Mouse (Mus musculus) central nervous system, embryonic 11.5 days (tissue): ENCODE data around the gene Olfr364-ps1. TPM values are rescaled to one million over a fixed set of nuclear protein-coding genes. Genes with fewer than 3 reads are reported as not detected.

Experiments used
- polyA plus RNA-seq: library from polyadenylated mRNA; depleted of rRNA; stranded (reverse); fragments of >200 nt; gene quantifications from 2 replicates; pipeline ENCODE4 v1.2.3, GENCODE M21; 2012; rRNA removed

The Olfr364-ps1 gene
- not detected in 2 replicates for polyA plus RNA-seq

GRCm38 (mm10) chr2:37139022-37139421, at the start of gene Olfr364-ps1:
TSS of gene Olfr364-ps1 (plus strand) at chr2:37139322.

GRCm38 (mm10) chr2:37117810-37118209, 21.3 kb upstream of the Olfr364-ps1 start, which contains the start of gene Olfr362:
TSS of gene Olfr362 (minus strand) at chr2:37117910.

GRCm38 (mm10) chr2:37187898-37188297, 48.8 kb downstream of the Olfr364-ps1 start, which contains the start of gene Olfr365:
TSS of gene Olfr365 (plus strand) at chr2:37188198.

Other genes starting within 250 kb of the Olfr364-ps1 start
- gene Olfr353, start 246.4 kb upstream of the Olfr364-ps1 start, polyA plus RNA-seq, result not detected in 2 replicates
- gene Olfr354, start 233.6 kb upstream of the Olfr364-ps1 start, polyA plus RNA-seq, result not detected in 2 replicates
- not detected in 2 replicates for gene Olfr355, start 210.4 kb upstream of the Olfr364-ps1 start, polyA plus RNA-seq
- gene Olfr356, start 202.2 kb upstream of the Olfr364-ps1 start, polyA plus RNA-seq, result not detected in 2 replicates
- not detected in 2 replicates for gene Olfr357, start 145.5 kb upstream of the Olfr364-ps1 start, polyA plus RNA-seq
- gene Olfr358, start 130.0 kb upstream of the Olfr364-ps1 start, polyA plus RNA-seq, result not detected in 2 replicates
- gene Olfr360, start 73.6 kb upstream of the Olfr364-ps1 start, polyA plus RNA-seq, result not detected in 2 replicates
- not detected in 2 replicates for gene Olfr361, start 50.0 kb upstream of the Olfr364-ps1 start, polyA plus RNA-seq
- gene Olfr362, start 21.4 kb upstream of the Olfr364-ps1 start, polyA plus RNA-seq, result not detected in 2 replicates
- not detected in 2 replicates for gene Olfr365, start 48.9 kb downstream of the Olfr364-ps1 start, polyA plus RNA-seq
- gene Olfr366, start 72.3 kb downstream of the Olfr364-ps1 start, polyA plus RNA-seq, result not detected in 2 replicates
- not detected in 2 replicates for gene Olfr368, start 187.2 kb downstream of the Olfr364-ps1 start, polyA plus RNA-seq
- 52.6 and 80.6 TPM in 2 replicates for gene Pdcl, start 220.0 kb downstream of the Olfr364-ps1 start, polyA plus RNA-seq